Mouse (Mus musculus) testis, adult 2 months (tissue): ENCODE results near the gene Lats2.

Experiments
- CTCF ChIP-seq: fragments of 200-500 bp; IDR thresholded peaks from 2 replicates; pipeline ENCODE4 v1.5.1; 2012; ENCODE audit warnings: low read depth, mild to moderate bottlenecking, inconsistent platforms, low read length, moderate library complexity; ENCODE audit not compliant: control insufficient read depth, insufficient read depth, insufficient replicate concordance
- POLR2A ChIP-seq: fragments of 200-500 bp; IDR thresholded peaks from 2 replicates; pipeline ENCODE4 v1.6.1; 2012; ENCODE audit warnings: low read depth, mild to moderate bottlenecking, inconsistent platforms, low read length, moderate library complexity; ENCODE audit not compliant: control insufficient read depth

- TF ChIP-seq CTCF (no peak), POLR2A (no peak)
Observed at GRCm38 (mm10) chr14:57758237-57758636, at the start of gene Lats2.
